Mouse (Mus musculus) spleen, adult 2 months (tissue): ENCODE data around the gene Gabarapl1. TPM values are rescaled to one million over a fixed set of nuclear protein-coding genes. Genes with fewer than 3 reads are reported as not detected.

Experiments used
- DNase-seq, 2 experiments: peaks; one replicate each; pipeline versions ENCODE4 v3.0.0 to v3.0.0-alpha.2; 2012 to 2021; ENCODE audit warnings: low spot score in 2 of 2, low read depth in 1 of 2
- H3K27ac ChIP-seq: fragments of 200-500 bp; 2 replicates; pipeline ENCODE4 v1.5.1; 2012; ENCODE audit warnings: low read length, inconsistent platforms; ENCODE audit not compliant: insufficient read depth
- H3K27me3 ChIP-seq: fragments of 200-500 bp; 2 replicates; pipeline ENCODE4 v1.6.1; 2012; ENCODE audit warnings: mild to moderate bottlenecking, moderate library complexity, low read length, inconsistent platforms; ENCODE audit not compliant: control insufficient read depth, insufficient read depth
- H3K36me3 ChIP-seq: fragments of 200-500 bp; 2 replicates; pipeline ENCODE4 v1.6.1; 2012; ENCODE audit warnings: mild to moderate bottlenecking, low read length, inconsistent platforms; ENCODE audit not compliant: control insufficient read depth, insufficient read depth
- H3K4me1 ChIP-seq: fragments of 200-500 bp; 2 replicates; pipeline ENCODE4 v1.6.1; 2011; ENCODE audit warnings: inconsistent platforms; ENCODE audit not compliant: control insufficient read depth, insufficient read depth, insufficient read length
- H3K4me3 ChIP-seq: fragments of 200-500 bp; 2 replicates; pipeline ENCODE4 v1.5.1; 2011; ENCODE audit warnings: mild to moderate bottlenecking, inconsistent platforms; ENCODE audit not compliant: insufficient read depth, insufficient read length; ENCODE audit errors: extremely low read depth
- CTCF ChIP-seq: fragments of 200-500 bp; IDR thresholded peaks from 2 replicates; pipeline ENCODE4 v1.5.1; 2011; ENCODE audit warnings: mild to moderate bottlenecking, inconsistent platforms; ENCODE audit not compliant: insufficient read depth, insufficient read length, insufficient replicate concordance; ENCODE audit errors: extremely low read depth
- POLR2A ChIP-seq: fragments of 200-500 bp; IDR thresholded peaks from 2 replicates; pipeline ENCODE4 v1.6.1; 2011; ENCODE audit warnings: low read depth, low read length, inconsistent platforms
- WGBS: fragments of 180-500 bp; shearing (Covaris S2); methylation state at CpG from one replicate; pipeline ENCODE4 v1.1.7; 2018; 5-methylcytosine and 5-hydroxymethylcytosine counted together
- polyA plus RNA-seq: library from polyadenylated mRNA; depleted of rRNA; stranded (reverse); fragments of >200 nt; gene quantifications from 2 replicates; pipeline ENCODE4 v1.2.3, GENCODE M21; 2012

Gene Gabarapl1
- polyA plus RNA-seq, 1 experiment = 19.9 TPM

GRCm38 (mm10) chr6:129548009-129548408 is 15.0 kb downstream of the Gabarapl1 start:
- WGBS = 20% methylated on average over 3 of the region's 3 CpGs
- no peaks in the 10 kb centered on the region; the same call in 1 of the 2 replicates for H3K4me1 ChIP-seq
- H3K27me3 ChIP-seq = no peaks in the 10 kb centered on the region
- H3K4me3 ChIP-seq = no peak overlapping the region
- no peak for DNase-seq
- TF ChIP-seq POLR2A = no peak
- no peak for TF ChIP-seq CTCF
- no peak overlapping the region for H3K27ac ChIP-seq
- no peaks in the 10 kb centered on the region for H3K36me3 ChIP-seq

GRCm38 (mm10) chr6:129557298-129558023 is 24.5 kb downstream of the Gabarapl1 start:
- H3K27ac ChIP-seq = no peak overlapping the region
- H3K4me1 ChIP-seq = no peaks in the 10 kb centered on the region
- H3K27me3 ChIP-seq = no peaks in the 10 kb centered on the region
- TF ChIP-seq CTCF (no peak), POLR2A (no peak)
- no peak for DNase-seq
- H3K36me3 ChIP-seq = no peaks in the 10 kb centered on the region
- no peak overlapping the region for H3K4me3 ChIP-seq

DNA sequence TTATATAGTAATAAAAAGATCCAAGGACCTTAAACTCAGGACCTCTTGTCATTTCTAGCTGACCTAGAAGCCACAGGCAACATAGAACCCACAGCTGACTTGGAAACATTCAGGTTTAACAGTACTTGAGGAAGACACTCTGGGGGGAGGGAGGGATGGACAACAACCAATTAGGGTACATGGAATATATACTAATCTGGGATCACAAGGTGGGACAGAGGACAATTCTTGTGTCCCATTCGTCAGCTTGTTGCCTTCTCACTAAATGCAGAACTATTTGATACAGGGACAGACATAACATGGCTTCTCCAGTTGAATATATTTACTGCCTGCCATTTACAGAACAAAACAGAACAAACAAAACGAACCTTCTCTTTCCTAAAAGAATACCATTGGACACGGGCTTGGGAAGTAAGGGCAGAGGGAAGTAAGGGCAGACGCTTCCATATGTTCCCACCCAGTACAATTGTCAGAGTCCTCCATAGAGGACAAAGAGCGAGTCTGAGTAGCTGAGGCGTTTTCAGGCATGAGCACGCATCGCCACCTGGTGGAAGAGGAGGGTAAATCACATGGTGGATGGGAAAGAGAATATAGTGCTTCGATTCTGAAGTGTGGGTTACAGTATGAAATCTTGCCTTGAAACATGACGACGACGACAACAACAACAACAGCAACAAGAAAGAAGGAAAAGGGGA is 26.1 kb downstream of the Gabarapl1 start:
- peak; percentile 28 to 59 for DNase-seq

DNA sequence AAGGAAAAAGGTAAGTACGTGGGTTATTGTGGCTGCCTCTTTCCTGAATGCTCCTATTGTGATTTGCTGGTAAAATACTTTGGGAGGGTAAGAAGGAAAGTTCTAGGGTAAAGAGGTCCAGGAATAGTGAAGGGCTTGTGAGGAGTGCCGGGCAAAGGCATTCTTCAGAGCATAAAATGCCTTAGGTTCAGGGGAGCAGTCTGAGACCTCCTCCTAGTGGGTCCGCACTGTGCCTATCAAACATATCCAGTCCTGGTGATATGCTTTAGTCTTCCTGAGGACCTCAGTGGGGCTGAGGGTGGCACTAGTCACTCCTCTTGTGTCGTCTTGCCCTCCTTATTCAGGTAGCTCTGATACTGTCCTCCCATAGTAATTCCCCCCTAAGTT is 26.7 kb downstream of the Gabarapl1 start:
- no peak for TF ChIP-seq CTCF
- no peak for TF ChIP-seq POLR2A
- no peak overlapping the region for H3K27ac ChIP-seq
- H3K36me3 ChIP-seq = no peaks in the 10 kb centered on the region
- H3K4me3 ChIP-seq = no peak overlapping the region
- H3K4me1 ChIP-seq = no peaks in the 10 kb centered on the region
- 57% methylated on average over 4 of the region's 4 CpGs for WGBS
- no peaks in the 10 kb centered on the region for H3K27me3 ChIP-seq
- DNase-seq = no peak

More for the DNA sequence above, 26.1 kb downstream of the Gabarapl1 start:
- Histone ChIP-seq H3K4me1 (no peaks in the 10 kb centered on the region), H3K27ac (no peak overlapping the region), H3K27me3 (no peaks in the 10 kb centered on the region), H3K36me3 (no peaks in the 10 kb centered on the region), H3K4me3 (no peak overlapping the region)
- 10% methylated on average over 12 of the region's 12 CpGs for whole genome bisulfite sequencing
- TF ChIP-seq CTCF (peak; percentile 80; the same call in 1 of the 2 replicates), POLR2A (no peak)

GRCm38 (mm10) chr6:129565257-129565656 is 32.3 kb downstream of the Gabarapl1 start:
- H3K36me3 ChIP-seq = no peaks in the 10 kb centered on the region
- H3K27me3 ChIP-seq = no peaks in the 10 kb centered on the region
- TF ChIP-seq POLR2A (no peak), CTCF (no peak)
- H3K4me3 ChIP-seq = no peak overlapping the region
- WGBS = 41% methylated on average over 2 of the region's 2 CpGs
- H3K27ac ChIP-seq = no peak overlapping the region
- no peak for DNase-seq
- no peaks in the 10 kb centered on the region for H3K4me1 ChIP-seq

DNA sequence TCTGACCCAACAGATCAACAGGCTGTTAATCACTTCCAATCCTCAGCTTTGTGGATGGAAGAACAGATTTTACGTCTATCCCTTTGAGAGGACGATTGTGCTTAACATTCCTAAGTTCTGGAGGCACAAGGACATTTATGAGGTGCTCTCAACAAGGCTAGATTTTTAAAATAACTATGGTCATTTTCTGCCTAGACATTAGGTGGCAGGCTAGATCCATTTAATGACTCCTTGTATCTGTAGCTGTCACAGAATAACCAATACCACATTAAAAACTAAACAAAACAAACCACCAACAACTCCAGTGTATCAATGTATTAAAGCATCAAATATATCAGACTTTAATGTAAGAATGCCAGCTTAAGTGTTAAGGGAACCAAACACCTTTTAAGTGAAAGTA is 42.4 kb downstream of the Gabarapl1 start:
- DNase-seq = no peak
- H3K4me1 ChIP-seq = no peaks in the 10 kb centered on the region
- H3K27me3 ChIP-seq = no peaks in the 10 kb centered on the region
- H3K4me3 ChIP-seq = no peak overlapping the region
- no peaks in the 10 kb centered on the region for H3K36me3 ChIP-seq
- no peak for TF ChIP-seq POLR2A
- no peak for TF ChIP-seq CTCF
- H3K27ac ChIP-seq = no peak overlapping the region
- WGBS = 21% methylated on average over 2 of the region's 2 CpGs

GRCm38 (mm10) chr6:129577605-129578004 is 44.6 kb downstream of the Gabarapl1 start, which contains the start of gene Klre1:
TSS of gene Klre1 (plus strand) at chr6:129577905.
- Histone ChIP-seq H3K4me1 (no peaks in the 10 kb centered on the region), H3K4me3 (no peak within 1 kb of the TSS), H3K27me3 (no peaks in the 10 kb centered on the region), H3K27ac (0 out of 2 replicates have a peak within 1 kb of the TSS, but pooled peaks have one; percentile 2), H3K36me3 (no peaks in the 10 kb centered on the region)
- DNase-seq = no peak
- WGBS = 95% methylated on average over 8 of the region's 8 CpGs
- TF ChIP-seq POLR2A (no peak), CTCF (no peak)
